Mouse (Mus musculus) liver, adult 2 months (tissue): ENCODE results near the gene Fbxo44.

ENCODE experiments used
- CTCF ChIP-seq: fragments of 200-500 bp; IDR thresholded peaks from 2 replicates; pipeline ENCODE4 v1.5.1; 2011; ENCODE audit warnings: low read depth, low read length, control low read depth
- POLR2A ChIP-seq: fragments of 200-500 bp; IDR thresholded peaks from 2 replicates; pipeline ENCODE4 v1.6.1; 2011; ENCODE audit warnings: low read length, control low read depth; ENCODE audit not compliant: insufficient read depth; ENCODE audit errors: extremely low read depth

- TF ChIP-seq CTCF = no peak
- no peak for TF ChIP-seq POLR2A
These were observed 44.6 kb upstream of the Fbxo44 start for GRCm38 (mm10) chr4:148204873-148205232.
